Mouse (Mus musculus) ovary, adult 18-20 months (tissue): ENCODE results near the gene Gnat2.

Experiments used
- DNase-seq: peaks from one replicate; pipeline ENCODE4 v3.0.0; 2022; ENCODE audit warnings: low spot score, mixed read lengths

The Gnat2 gene

GRCm38 (mm10) chr3:108085281-108085720, 7.3 kb upstream of the Gnat2 start:
- DNase-seq: peak; percentile 88

GRCm38 (mm10) chr3:108085721-108086469, 6.7 kb upstream of the Gnat2 start:
- peak; percentile 82 for DNase-seq

DNA sequence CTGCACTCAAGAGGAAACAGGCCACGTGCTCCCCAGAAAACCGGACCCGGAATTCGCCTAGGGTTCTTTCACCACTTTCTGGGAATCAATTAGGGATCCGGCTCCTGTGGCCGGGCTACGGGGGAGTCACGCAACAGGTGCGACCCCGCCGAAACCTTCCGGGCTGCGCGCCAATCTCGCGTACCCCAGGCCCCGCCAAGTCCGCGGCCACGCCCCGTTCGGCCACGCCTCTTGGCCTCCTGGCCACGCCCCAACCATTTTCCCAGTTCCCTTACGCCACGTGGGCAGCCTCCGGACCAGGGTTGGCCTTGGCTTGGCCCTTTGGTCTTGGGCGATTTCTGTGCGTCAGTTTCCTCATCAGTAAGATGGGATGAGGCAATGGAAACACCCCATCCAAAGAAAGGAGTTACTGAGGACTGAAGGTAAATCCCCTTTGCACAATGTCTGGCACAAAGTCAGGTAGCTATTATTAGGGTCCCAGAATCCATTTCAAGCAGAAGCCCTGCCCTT, 6.1 kb upstream of the Gnat2 start, which contains the start of gene Ampd2:
TSS of gene Ampd2 (minus strand) at position 182 of the 510 bp plus-strand sequence.
- peak; percentile 74 for DNase-seq

DNA sequence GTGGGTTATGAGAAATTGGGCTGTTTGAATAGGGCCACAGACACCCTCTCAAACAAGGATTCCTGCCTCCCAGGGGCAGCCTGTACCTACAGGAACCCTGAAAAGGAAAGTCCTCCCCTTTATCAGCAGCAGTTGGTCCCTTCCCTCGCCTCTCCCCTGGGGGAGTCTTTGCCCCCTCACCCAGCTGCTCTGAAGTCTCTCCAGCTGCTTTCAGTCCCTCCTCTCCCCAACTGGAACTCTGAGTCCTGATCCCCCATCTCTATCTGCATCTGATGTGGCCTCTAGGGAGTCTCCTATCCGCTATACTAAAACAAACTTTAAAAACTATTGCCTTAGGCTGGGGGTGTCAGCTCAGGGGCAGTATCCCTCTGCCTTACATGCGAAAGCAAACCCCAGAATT, 5.3 kb upstream of the Gnat2 start:
- DNase-seq: no peak

DNA sequence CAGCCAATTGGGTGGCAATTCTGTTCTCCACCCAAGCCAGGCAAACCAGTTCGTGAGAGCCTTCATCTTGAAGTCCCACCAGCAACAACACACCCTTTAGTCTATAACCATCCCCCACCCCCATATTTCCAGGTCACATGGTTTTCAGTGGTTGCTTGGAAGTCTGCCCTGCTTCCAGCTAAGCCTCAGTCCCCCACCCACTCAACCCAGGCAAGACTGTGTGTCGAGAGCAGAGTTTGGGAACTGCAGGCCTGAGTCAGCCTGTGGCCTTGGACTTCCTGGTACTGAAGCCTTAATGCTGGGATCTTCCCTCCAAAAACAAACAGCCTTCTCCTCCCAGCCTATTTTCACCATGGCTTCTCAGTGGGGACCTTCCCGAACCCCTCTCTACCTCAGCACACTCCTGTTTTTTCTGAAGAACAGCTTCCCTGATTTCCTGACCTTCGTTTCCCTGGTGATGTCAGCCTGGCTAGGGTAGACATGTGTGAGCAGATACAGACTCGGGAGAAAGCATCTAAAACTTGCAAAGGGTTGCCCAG, 3.7 kb upstream of the Gnat2 start:
- DNase-seq: peak; percentile 45

DNA sequence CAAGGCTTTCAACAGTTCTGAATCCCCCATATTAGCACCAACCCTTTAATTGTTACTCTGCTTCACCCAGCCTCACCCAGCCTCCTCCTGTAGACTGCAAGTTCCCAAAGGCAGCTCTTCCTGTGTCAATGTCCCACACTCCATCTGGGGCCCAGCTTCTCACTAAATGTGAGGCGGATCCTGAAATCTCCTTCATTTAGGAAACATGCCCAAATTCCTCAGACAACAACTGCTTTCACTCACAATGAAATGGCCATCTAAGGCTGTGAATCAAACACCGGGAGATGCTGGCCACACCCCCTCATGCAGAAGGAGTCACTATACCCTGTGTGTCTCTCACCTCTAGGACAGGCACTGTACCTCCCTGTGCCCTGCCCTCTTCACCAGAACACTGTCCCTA, 2.7 kb upstream of the Gnat2 start:
- no peak for DNase-seq

GRCm38 (mm10) chr3:108090561-108090960, 2.0 kb upstream of the Gnat2 start:
- DNase-seq: no peak

DNA sequence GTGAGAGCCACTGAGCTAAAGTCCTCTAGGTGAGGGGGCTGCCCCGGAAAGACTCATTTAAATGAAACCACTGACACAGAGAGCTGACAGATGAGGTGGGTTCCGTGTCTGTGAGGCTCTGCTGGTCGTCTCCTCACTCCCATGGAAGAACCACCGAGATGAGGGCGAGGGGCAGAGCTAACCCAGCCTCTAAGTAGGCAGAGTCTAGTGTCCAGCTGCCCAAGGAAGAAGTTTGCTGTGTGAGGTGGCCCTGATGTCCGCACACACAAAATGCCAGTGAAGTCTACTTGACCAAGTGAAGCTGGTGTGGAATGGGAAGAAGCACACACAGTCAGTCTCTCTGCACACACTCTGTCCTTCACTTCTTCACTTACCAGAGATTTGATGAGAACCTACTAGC, 559 bp upstream of the Gnat2 start:
- no peak for DNase-seq

DNA sequence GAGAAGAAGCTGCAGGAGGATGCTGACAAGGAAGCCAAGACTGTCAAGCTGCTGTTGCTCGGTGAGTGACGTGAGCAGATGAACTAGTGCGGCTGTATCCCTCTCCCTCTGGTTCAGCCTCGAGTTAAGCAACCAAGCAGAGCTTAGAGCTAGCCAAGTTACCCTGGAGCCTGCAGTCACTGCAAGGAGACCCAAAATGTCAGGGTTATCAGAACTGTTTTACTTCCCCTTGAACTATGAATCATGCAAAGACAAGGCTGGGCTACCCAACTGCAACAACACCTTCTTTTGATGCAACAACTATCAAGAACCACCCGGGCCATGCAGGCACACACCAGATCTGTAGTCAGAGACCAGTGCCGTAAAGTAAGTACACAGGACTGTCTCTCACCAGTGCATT, 717 bp downstream of the Gnat2 start:
- no peak for DNase-seq

DNA sequence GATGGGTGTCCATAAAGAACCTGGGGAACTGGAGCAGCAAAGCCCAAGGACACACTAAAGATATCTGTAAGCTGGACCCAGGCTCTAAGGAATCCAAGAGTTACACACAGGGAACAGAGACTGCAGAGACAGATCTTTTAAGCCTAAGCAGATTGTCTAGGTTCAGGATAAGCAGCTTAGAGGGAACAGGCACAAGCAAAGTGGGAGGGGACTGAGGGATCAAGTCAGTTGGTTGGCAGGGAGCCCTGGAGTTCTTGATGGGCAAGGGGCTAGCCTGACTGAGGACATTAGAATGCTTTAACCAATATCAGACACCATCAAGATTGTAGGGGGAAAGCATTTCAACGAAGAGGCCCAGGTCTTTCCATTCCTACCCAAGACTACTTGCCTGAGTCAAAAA, 1.6 kb downstream of the Gnat2 start:
- DNase-seq: no peak

- DNase-seq: no peak
These were observed 2.6 kb downstream of the Gnat2 start for GRCm38 (mm10) chr3:108094976-108095760.

DNA sequence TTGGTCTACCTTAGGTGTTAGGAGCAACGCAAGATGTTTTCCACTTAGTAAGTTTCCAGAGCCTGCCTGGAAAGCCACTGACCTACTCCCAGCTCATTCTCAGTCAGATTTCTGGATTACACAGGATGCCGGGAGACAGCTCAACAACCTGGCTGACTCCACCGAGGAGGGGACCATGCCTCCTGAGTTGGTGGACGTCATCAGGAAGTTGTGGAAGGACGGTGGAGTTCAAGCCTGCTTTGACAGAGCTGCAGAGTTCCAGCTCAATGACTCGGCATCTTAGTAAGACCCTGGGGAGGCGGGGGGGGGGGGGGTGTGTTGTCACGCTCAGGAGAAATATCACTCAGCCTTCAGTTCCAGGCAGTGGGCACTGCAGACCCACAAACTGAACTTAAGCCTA, 3.6 kb downstream of the Gnat2 start:
- no peak for DNase-seq

DNA sequence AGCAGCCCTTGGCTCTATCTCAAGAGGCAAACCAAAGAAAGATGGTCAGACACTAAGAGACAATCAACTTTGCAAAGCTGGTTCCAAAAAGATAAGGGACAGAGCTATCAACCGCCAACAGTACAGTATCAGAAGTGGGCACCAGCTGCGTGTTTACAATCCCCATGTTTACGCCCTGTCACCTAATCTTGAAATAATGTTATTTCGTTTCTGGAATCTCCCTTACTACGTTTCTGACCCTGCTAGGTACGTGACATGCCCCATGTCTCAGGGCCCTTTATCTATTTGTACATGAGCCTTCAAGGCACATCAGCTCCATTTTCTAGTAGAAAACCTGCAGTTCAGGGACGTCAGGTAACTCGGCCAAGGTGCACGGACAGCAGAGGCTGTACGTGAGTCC, 4.1 kb downstream of the Gnat2 start:
- DNase-seq: no peak

DNA sequence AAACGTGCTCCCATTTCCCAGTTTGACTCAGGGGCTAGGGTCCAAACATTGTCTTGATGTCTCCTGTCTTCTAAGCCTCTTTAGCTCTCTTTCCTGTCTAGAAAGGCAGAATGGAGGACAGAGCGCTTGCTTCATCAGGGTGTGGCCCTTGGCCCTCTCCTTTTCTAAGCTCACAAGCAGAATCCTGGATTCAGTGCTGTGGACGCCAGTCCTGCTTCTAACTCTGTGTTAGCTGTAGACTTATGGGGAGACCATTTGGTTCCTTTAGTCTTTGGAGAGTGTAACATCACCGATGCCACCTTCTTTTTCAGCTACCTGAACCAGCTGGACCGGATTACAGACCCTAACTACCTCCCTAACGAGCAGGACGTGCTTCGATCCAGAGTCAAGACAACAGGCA, 5.1 kb downstream of the Gnat2 start:
- DNase-seq: no peak

DNA sequence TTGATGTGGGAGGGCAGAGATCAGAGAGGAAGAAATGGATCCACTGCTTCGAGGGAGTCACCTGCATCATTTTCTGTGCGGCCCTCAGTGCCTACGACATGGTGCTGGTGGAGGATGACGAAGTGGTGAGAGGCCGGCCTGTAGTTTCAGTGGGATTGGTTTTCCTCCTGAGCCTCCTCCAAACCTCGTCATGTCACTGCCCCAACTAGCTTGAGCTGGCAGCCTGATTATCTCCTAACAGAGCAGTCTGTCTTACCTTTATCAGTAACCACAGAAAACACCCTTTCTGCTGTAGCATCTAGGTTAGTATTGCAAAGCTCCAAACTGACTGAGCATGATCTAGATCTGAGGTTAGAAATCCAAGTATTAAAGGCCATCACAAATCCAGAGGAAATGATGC, 5.7 kb downstream of the Gnat2 start:
- DNase-seq: no peak

DNA sequence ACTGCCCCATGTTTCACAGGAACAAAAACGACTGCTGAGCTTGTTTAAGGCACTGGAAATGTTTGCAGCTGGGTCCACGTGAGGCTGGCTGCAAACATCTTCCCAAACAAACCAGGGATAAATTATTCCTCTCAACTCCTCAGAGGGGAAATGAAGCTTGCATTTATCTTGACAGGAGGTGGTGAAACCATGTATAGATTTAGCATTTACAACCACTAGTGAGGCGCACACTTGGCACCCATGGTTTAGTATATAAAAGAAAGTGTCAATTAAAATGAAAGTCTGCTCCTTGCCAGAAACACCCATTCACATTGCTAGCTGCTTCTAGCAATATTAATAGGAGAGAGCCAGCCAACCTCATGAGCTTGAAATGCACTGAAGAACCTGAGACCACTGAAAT, 9.0 kb downstream of the Gnat2 start:
- no peak for DNase-seq

GRCm38 (mm10) chr3:108102075-108102474, 9.5 kb downstream of the Gnat2 start:
- no peak for DNase-seq

DNA sequence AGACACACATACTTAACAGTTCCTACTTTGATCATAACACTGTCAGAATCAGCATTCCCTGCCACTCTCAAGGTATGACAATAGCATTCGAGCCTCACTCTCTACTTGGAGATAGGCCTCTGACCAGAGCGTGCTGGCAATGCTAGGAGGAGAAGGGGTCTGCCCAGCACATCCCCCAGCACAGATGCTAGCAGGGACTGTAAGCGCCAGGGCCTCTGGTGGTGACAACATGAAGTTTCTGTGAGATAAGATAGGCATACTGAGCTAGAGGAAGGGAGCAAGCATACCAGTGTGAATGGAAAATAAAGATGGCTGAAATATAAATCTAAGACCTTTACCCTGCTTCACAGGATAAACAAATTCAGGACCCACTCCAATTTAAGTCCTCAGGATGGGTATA, 12.7 kb downstream of the Gnat2 start:
- no peak for DNase-seq

DNA sequence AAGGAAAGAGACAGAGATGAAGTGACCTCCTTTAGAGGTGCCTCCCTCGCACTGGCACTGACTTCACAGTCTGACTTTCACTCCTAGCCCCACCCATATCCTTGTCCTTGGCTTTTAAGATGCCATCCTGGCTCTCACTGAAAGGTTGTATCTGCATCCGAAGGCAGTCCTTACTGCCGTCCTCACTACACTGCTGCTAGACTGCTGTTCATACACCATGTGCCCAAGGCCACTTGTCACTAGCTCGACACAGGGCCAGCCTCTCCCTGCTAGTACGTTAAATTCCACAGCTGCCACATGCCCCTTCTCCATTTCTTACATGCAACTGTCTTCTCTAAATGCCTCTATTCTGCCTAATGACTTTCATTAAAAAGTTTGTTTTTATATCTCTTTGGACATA, 18.7 kb downstream of the Gnat2 start:
- no peak for DNase-seq

GRCm38 (mm10) chr3:108112246-108112645, 19.7 kb downstream of the Gnat2 start:
- DNase-seq: no peak

GRCm38 (mm10) chr3:108112666-108113065, 20.1 kb downstream of the Gnat2 start:
- no peak for DNase-seq

DNA sequence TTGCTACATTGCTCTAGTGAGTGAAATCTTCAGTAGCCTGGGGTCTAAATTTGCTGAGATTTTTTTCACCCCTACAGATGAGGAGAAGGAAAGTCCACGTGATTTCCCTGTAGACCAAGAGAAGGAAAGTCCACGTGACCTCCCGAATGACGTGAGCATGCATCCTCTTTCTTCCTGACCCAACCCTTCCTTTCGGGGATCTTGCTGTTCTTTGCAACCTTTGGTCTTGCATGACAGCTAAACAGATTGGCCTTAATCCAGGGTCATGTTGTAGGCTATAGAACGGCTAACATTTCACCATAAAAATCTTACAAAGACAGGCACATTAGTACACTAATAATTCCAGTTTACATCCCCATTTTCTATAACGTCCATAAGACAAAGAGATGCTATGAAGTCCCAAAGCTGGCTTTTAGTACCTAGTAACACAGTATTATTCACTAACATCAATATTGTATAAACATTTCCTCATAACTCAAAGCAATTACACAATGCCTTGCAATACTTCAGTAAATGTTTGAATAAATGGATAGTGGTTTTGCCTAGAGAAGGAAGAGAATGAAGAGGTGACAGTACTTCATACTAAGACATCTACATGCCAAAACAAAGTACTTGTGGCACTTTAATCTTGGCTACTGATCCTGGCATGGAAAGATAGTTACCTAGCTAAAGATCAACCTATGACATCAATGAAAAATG, 21.2 kb downstream of the Gnat2 start:
- DNase-seq: no peak
